Mouse (Mus musculus) ES-Bruce4 (cell line): ENCODE measurements at regions not wholly inside any gene's neighbourhood (a gene's known extent, or its start where the extent isn't known, plus 50 kb on each side); places are given as distances from the start of the nearest gene placed in this dataset.

Experiments
- CTCF ChIP-seq: IDR thresholded peaks from one replicate; pipeline ENCODE4 v1.8.1; 2011; ENCODE audit warnings: low read depth, low read length
- POLR2A ChIP-seq: IDR thresholded peaks from one replicate; pipeline ENCODE4 v1.8.1; 2011; ENCODE audit warnings: low read length; ENCODE audit not compliant: insufficient read depth

GRCm38 (mm10) chr17:83158652-83159051 lies 56.4 kb upstream of the Pkdcc start:
- TF ChIP-seq CTCF (no peak), POLR2A (no peak)
